Mouse (Mus musculus) neural tube, embryonic 12.5 days (tissue): ENCODE data around the gene Map2k5. TPM values are rescaled to one million over a fixed set of nuclear protein-coding genes. Genes with fewer than 3 reads are reported as not detected.

ENCODE experiments used
- ATAC-seq: fragments of 200-750 bp; cut with Nextera tagmentation; 2 replicates; pipeline ENCODE4 v1.8.0; 2017; ENCODE audit warnings: low read depth, mild to moderate bottlenecking, moderate TSS enrichment, moderate library complexity; ENCODE audit not compliant: low FRiP score
- H3K27ac ChIP-seq: fragments of 300-500 bp; sonication (generic); 2 replicates; pipeline ENCODE4 v1.5.1; 2016
- H3K27me3 ChIP-seq: fragments of 300-500 bp; sonication (generic); replicated peaks from 2 replicates; pipeline ENCODE4 v1.6.1; 2016; ENCODE audit warnings: mild to moderate bottlenecking
- H3K36me3 ChIP-seq: fragments of 300-500 bp; sonication (generic); 2 replicates; pipeline ENCODE4 v1.6.1; 2016; ENCODE audit warnings: mild to moderate bottlenecking
- H3K4me1 ChIP-seq: fragments of 300-500 bp; sonication (generic); 2 replicates; pipeline ENCODE4 v1.6.1; 2016
- H3K4me2 ChIP-seq: fragments of 300-500 bp; sonication (generic); replicated peaks from 2 replicates; pipeline ENCODE4 v1.6.1; 2016; ENCODE audit warnings: mild to moderate bottlenecking
- H3K4me3 ChIP-seq: fragments of 300-500 bp; sonication (generic); 2 replicates; pipeline ENCODE4 v1.5.1; 2016
- H3K9ac ChIP-seq: fragments of 300-500 bp; sonication (generic); 2 replicates; pipeline ENCODE4 v1.6.1; 2016; ENCODE audit warnings: mild to moderate bottlenecking
- H3K9me3 ChIP-seq: fragments of 300-500 bp; sonication (generic); 2 replicates; pipeline ENCODE4 v1.6.1; 2016; ENCODE audit warnings: mild to moderate bottlenecking
- WGBS: fragments of 180-500 bp; shearing (Covaris S2); methylation state at CpG from one replicate; pipeline ENCODE4 v1.1.7; 2016; 5-methylcytosine and 5-hydroxymethylcytosine counted together
- polyA plus RNA-seq: library from polyadenylated mRNA; unstranded; fragments of >200 nt; fragmentation: Nextera tagmentation; extraction: Ambion mirVana; gene quantifications from 2 replicates; pipeline ENCODE4 v1.2.1, GENCODE M21; 2016

Gene Map2k5
- polyA plus RNA-seq, 1 experiment from 2014 or later: 45.9 TPM

GRCm38 (mm10) chr9:63373315-63373714 is 4.4 kb downstream of the Map2k5 start:
- Histone ChIP-seq H3K9me3 (no peaks in the 10 kb centered on the region), H3K27ac (no peak overlapping the region), H3K4me2 (no peak overlapping the region), H3K4me1 (peaks cover 26% of the 10 kb centered on the region), H3K9ac (no peak overlapping the region), H3K36me3 (peaks cover 9% of the 10 kb centered on the region), H3K4me3 (no peak overlapping the region), H3K27me3 (no peaks in the 10 kb centered on the region)
- WGBS: 93% methylated on average over 2 of the region's 2 CpGs
- no peak for ATAC-seq

GRCm38 (mm10) chr9:63372541-63372940 is 5.2 kb downstream of the Map2k5 start:
- 56% methylated on average over 8 of the region's 8 CpGs for WGBS
- peaks cover 25% of the 10 kb centered on the region for H3K4me1 ChIP-seq
- no peaks in the 10 kb centered on the region for H3K9me3 ChIP-seq
- H3K9ac ChIP-seq: no peak overlapping the region
- no peak for ATAC-seq
- H3K4me2 ChIP-seq: no peak overlapping the region
- no peak overlapping the region for H3K27ac ChIP-seq
- H3K36me3 ChIP-seq: peaks cover 9% of the 10 kb centered on the region
- no peaks in the 10 kb centered on the region for H3K27me3 ChIP-seq
- no peak overlapping the region for H3K4me3 ChIP-seq

- Histone ChIP-seq H3K4me2 (no peak overlapping the region), H3K27ac (no peak overlapping the region), H3K9ac (no peak overlapping the region), H3K4me1 (no peaks in the 10 kb centered on the region), H3K36me3 (no peaks in the 10 kb centered on the region), H3K27me3 (no peaks in the 10 kb centered on the region), H3K4me3 (no peak overlapping the region), H3K9me3 (0 out of 2 replicates have a peak, but pooled peaks cover 3% of the 10 kb centered on the region)
- WGBS: 56% methylated on average over 3 of the region's 3 CpGs
- ATAC-seq: no peak
These were observed 17.3 kb downstream of the Map2k5 start for GRCm38 (mm10) chr9:63360410-63360809.

- WGBS: 85% methylated on average over 5 of the region's 5 CpGs
- Histone ChIP-seq H3K4me1 (no peaks in the 10 kb centered on the region), H3K36me3 (peaks cover 3% of the 10 kb centered on the region; the same call in 1 of the 2 replicates), H3K27ac (no peak overlapping the region), H3K9ac (no peak overlapping the region), H3K4me2 (no peak overlapping the region), H3K9me3 (no peaks in the 10 kb centered on the region), H3K4me3 (no peak overlapping the region), H3K27me3 (no peaks in the 10 kb centered on the region)
- no peak for ATAC-seq
These were observed 18.7 kb downstream of the Map2k5 start for GRCm38 (mm10) chr9:63359016-63359415.

GRCm38 (mm10) chr9:63356721-63357120 is 21.0 kb downstream of the Map2k5 start:
- 81% methylated on average over 4 of the region's 4 CpGs for WGBS
- ATAC-seq: no peak
- Histone ChIP-seq H3K27me3 (no peaks in the 10 kb centered on the region), H3K4me1 (no peaks in the 10 kb centered on the region), H3K4me3 (no peak overlapping the region), H3K9ac (no peak overlapping the region), H3K4me2 (no peak overlapping the region), H3K36me3 (peaks cover 4% of the 10 kb centered on the region; the same call in 1 of the 2 replicates), H3K27ac (no peak overlapping the region), H3K9me3 (no peaks in the 10 kb centered on the region)

- no peak for ATAC-seq
These were observed 21.4 kb downstream of the Map2k5 start for GRCm38 (mm10) chr9:63356278-63356677.

GRCm38 (mm10) chr9:63354168-63354567 is 23.5 kb downstream of the Map2k5 start:
- Histone ChIP-seq H3K4me3 (no peak overlapping the region), H3K4me1 (no peaks in the 10 kb centered on the region), H3K9me3 (no peaks in the 10 kb centered on the region), H3K27me3 (no peaks in the 10 kb centered on the region), H3K27ac (no peak overlapping the region), H3K9ac (no peak overlapping the region), H3K36me3 (peaks cover 4% of the 10 kb centered on the region; the same call in 1 of the 2 replicates), H3K4me2 (no peak overlapping the region)
- ATAC-seq: no peak
- 87% methylated on average over 4 of the region's 4 CpGs for WGBS

More at GRCm38 (mm10) chr9:63356278-63356677, 21.4 kb downstream of the Map2k5 start:
- no peaks in the 10 kb centered on the region for H3K9me3 ChIP-seq
- no peaks in the 10 kb centered on the region for H3K4me1 ChIP-seq
- 63% methylated on average over 9 of the region's 9 CpGs for WGBS
- H3K9ac ChIP-seq: no peak overlapping the region
- H3K27me3 ChIP-seq: no peaks in the 10 kb centered on the region
- H3K4me2 ChIP-seq: no peak overlapping the region
- peaks cover 4% of the 10 kb centered on the region; the same call in 1 of the 2 replicates for H3K36me3 ChIP-seq
- H3K27ac ChIP-seq: no peak overlapping the region
- H3K4me3 ChIP-seq: no peak overlapping the region

- peaks cover 9% of the 10 kb centered on the region; the same call in 1 of the 2 replicates for H3K4me1 ChIP-seq
- no peak for ATAC-seq
- H3K27me3 ChIP-seq: no peaks in the 10 kb centered on the region
- H3K4me3 ChIP-seq: no peak overlapping the region
- no peak overlapping the region for H3K27ac ChIP-seq
- no peak overlapping the region for H3K9ac ChIP-seq
- WGBS: 95% methylated on average over 8 of the region's 8 CpGs
- no peaks in the 10 kb centered on the region for H3K9me3 ChIP-seq
- H3K4me2 ChIP-seq: no peak overlapping the region
- peaks cover 4% of the 10 kb centered on the region; the same call in 1 of the 2 replicates for H3K36me3 ChIP-seq
These were observed 27.7 kb downstream of the Map2k5 start for GRCm38 (mm10) chr9:63350030-63350429.

GRCm38 (mm10) chr9:63349241-63349640 is 28.5 kb downstream of the Map2k5 start:
- Histone ChIP-seq H3K4me1 (peaks cover 9% of the 10 kb centered on the region; the same call in 1 of the 2 replicates), H3K27ac (no peak overlapping the region), H3K36me3 (peaks cover 3% of the 10 kb centered on the region; the same call in 1 of the 2 replicates), H3K4me3 (no peak overlapping the region), H3K4me2 (no peak overlapping the region), H3K9ac (no peak overlapping the region), H3K27me3 (no peaks in the 10 kb centered on the region), H3K9me3 (no peaks in the 10 kb centered on the region)
- no peak for ATAC-seq
- 88% methylated on average over 3 of the region's 3 CpGs for WGBS

GRCm38 (mm10) chr9:63348146-63348545 is 29.6 kb downstream of the Map2k5 start:
- Histone ChIP-seq H3K9ac (no peak overlapping the region), H3K27ac (no peak overlapping the region), H3K9me3 (no peaks in the 10 kb centered on the region), H3K36me3 (no peaks in the 10 kb centered on the region), H3K4me2 (no peak overlapping the region), H3K4me1 (peaks cover 9% of the 10 kb centered on the region; the same call in 1 of the 2 replicates), H3K27me3 (no peaks in the 10 kb centered on the region), H3K4me3 (no peak overlapping the region)
- WGBS: 76% methylated on average over 1 of the region's 1 CpGs
- no peak for ATAC-seq

GRCm38 (mm10) chr9:63346029-63346428 is 31.7 kb downstream of the Map2k5 start:
- Histone ChIP-seq H3K36me3 (no peaks in the 10 kb centered on the region), H3K9ac (no peak overlapping the region), H3K4me2 (no peak overlapping the region), H3K27ac (no peak overlapping the region), H3K4me3 (no peak overlapping the region), H3K4me1 (peaks cover 9% of the 10 kb centered on the region; the same call in 1 of the 2 replicates), H3K9me3 (no peaks in the 10 kb centered on the region), H3K27me3 (no peaks in the 10 kb centered on the region)
- no peak for ATAC-seq
- 79% methylated on average over 6 of the region's 6 CpGs for WGBS

GRCm38 (mm10) chr9:63341761-63342160 is 35.9 kb downstream of the Map2k5 start:
- H3K36me3 ChIP-seq: peaks cover 3% of the 10 kb centered on the region; the same call in 1 of the 2 replicates

GRCm38 (mm10) chr9:63339256-63339655 is 38.4 kb downstream of the Map2k5 start:
- 30% methylated on average over 6 of the region's 6 CpGs for WGBS
- 0 out of 2 replicates have a peak overlapping the region, but pooled peaks have one; percentile 7 for H3K27ac ChIP-seq
- H3K27me3 ChIP-seq: no peaks in the 10 kb centered on the region
- no peaks in the 10 kb centered on the region for H3K9me3 ChIP-seq
- no peak overlapping the region for H3K4me3 ChIP-seq
- ATAC-seq: no peak
- H3K36me3 ChIP-seq: peaks cover 15% of the 10 kb centered on the region; the same call in 1 of the 2 replicates
- H3K4me2 ChIP-seq: no peak overlapping the region
- H3K4me1 ChIP-seq: peaks cover 15% of the 10 kb centered on the region; the same call in 1 of the 2 replicates
- H3K9ac ChIP-seq: no peak overlapping the region

More at GRCm38 (mm10) chr9:63341761-63342160, 35.9 kb downstream of the Map2k5 start:
- no peak overlapping the region for H3K9ac ChIP-seq
- H3K27me3 ChIP-seq: no peaks in the 10 kb centered on the region
- ATAC-seq: no peak
- H3K4me3 ChIP-seq: no peak overlapping the region
- WGBS: 73% methylated on average over 3 of the region's 3 CpGs
- H3K4me1 ChIP-seq: peaks cover 21% of the 10 kb centered on the region; the same call in 1 of the 2 replicates
- no peak overlapping the region for H3K4me2 ChIP-seq
- H3K9me3 ChIP-seq: no peaks in the 10 kb centered on the region
- no peak overlapping the region for H3K27ac ChIP-seq
